Mouse (Mus musculus) testis, postnatal 10 days (tissue): Measurements from ENCODE around the gene Rhag.
A peak's percentile ranks its signal among the peaks of the same experiment; 100 is the strongest.

Experiments used
- DNase-seq: peaks from one replicate; pipeline ENCODE4 v3.0.0; 2021; ENCODE audit warnings: low spot score

Rhag gene

DNA sequence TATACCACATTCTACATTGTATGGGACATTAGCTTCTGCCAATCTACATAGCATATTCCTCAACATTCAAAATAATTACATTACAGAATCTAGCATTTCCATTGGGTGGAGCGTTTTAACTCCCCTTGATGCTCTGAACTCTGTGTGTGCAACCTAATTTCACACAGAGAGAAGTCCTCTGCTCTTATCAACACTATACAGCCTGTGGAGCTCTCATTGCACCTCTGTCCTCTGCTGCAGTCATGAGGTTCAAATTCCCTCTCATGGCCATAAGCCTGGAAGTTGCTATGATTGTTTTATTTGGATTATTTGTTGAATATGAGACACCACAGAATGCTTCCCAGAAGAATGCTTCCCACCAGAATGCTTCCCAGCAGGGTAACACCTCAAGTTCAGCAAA, at the start of gene Rhag:
Gene Rhag (plus strand): TSS at position 193 of the 400 bp plus-strand sequence.
- DNase-seq, result no peak

DNA sequence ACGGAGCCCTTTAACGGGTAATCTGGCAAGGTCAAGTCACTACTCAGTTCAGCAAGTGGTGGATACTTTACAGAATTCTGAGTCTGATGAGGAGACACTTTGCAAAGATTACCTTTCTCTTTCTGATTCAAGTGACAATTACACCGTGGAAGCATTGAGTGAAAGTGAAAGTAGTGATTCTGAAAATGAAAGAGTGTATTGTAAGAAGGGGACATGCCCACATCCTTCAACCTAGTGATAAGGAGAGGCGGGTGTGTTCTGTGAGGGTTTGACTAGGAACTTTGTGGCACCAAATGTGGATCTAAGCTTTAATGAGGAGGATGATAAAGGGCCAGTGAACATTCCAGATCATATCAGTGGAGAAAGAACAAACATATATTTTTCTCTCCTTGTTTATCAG, 47.3 kb upstream of the Rhag start:
- no peak for DNase-seq

DNA sequence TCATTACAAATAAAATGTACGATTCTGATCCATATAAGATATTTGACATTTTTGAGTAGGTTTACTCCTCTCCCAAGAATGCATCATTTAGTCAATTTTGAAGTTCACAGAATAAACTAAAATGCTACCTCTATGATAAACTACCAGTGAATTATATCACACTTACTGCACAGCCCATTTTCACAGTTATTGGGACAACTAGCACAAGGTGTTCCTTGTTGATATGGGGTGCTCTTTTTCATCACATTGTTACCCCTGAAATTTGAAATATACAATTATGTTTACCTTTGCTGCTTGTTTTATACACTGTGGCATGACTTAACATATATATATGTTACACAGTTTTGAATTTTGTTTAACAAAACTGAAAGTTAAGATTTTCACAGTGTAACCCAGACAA, 43.8 kb upstream of the Rhag start:
- no peak for DNase-seq

DNA sequence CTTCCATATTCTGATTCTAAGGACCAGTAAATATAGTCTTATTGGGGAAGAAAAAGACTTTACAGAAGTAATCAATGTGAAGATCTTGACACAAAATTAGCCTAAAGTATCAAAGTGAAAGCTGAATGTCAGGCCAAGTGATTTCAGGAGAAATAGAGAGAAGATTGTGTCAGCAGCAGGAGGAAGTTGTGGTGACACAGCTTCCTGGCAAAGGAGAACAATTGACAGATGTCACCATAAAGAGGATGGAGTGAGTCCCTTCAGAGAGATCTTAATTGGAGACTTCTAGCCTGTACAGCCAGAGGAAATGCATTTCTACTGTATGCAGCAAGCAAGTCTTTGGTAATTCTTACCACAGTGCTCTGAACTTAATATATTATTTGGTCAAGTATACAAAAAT, 21.0 kb upstream of the Rhag start:
- no peak for DNase-seq

DNA sequence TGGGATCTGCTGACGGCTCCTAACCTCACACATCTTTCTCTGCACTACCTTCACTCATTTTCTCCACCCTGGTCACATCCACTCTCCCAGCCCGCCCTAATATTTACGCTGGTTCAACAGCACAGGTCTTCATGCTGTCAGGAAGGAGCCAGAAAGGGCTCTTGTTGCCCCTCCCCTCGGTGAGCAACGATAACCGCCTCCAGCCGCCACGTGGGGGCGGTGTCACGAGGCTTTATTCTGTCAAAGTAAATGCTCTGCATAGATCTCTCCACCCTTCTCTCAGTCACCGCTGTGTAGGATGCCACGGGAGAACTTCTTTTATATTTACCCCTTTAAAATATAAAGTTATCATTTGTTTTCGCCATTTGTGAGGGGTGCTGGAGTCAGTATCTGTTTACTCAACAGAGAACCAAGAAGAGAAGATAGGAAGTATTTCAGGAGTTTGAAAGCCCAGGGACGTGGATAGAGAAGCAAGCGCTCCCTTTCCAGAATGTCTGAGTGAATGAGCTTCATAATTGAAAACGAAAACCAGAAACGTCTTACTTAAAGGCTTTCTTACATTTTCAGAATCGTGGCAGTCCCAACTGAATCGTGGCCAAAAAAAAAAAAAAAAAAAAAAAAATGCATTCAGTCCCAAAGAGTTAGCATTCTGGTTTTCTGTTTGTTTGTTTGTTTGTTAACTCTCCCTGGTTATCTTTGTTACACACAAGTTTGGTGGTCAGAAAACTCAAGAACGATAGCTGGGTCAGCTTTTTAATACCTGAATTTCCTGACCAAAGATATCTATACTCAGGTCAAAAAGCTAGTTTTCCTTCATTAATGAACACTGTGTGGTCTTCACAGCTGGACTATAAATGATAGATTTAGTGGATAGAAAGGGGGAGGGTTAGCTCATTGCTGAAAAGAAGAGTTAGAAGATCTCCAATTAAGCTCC, 16.7 kb upstream of the Rhag start:
- DNase-seq, result peak; percentile 56

DNA sequence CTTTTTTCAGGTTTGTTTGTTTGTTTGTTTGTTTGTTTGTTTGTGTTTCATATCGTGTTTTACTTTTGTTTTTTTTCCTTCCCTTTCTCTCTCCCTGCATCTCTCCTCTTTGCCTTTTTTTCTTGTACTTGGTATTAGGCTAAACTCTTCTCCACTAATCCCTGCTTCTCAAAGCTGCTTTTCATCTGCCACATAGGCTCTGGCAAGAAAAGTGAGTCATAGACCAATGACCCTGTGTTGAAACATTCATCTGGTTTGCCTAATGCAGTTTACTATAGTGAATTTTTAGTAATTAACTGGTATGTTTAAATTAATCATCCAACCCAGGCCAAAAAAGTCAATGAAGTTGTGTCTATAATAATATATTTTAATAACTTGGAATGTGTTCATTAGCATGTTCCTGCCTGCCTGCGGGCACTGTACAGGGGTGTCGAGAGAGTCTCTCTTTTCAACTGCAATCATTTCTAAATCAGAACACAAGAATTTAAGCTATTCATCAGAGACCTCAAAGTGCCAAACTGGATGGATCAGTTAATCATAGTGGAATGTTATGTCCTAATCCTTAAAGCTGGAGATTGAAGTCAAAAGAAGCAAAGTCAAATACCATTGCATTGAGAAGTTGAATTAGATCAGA, 8.1 kb upstream of the Rhag start:
- DNase-seq, result no peak

DNA sequence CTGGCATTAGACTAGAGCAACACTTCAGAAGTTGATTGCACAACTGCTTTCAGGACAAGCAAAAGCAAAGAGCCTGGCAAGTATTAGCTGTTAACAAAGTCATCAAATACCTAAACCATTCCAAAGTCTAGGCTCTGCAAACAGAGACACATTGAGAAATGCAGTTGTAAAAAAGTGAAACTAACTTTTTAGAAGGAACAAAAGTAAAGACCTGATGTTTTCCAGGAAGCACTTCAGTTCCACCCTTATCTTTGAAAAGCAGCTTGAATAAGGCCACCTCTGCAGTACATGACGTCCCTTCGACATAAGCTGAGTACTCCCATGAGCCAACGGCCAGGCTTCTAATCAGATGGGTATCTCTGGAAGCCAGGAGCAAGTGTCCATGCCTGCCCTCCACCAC, 4.4 kb upstream of the Rhag start:
- no peak for DNase-seq

DNA sequence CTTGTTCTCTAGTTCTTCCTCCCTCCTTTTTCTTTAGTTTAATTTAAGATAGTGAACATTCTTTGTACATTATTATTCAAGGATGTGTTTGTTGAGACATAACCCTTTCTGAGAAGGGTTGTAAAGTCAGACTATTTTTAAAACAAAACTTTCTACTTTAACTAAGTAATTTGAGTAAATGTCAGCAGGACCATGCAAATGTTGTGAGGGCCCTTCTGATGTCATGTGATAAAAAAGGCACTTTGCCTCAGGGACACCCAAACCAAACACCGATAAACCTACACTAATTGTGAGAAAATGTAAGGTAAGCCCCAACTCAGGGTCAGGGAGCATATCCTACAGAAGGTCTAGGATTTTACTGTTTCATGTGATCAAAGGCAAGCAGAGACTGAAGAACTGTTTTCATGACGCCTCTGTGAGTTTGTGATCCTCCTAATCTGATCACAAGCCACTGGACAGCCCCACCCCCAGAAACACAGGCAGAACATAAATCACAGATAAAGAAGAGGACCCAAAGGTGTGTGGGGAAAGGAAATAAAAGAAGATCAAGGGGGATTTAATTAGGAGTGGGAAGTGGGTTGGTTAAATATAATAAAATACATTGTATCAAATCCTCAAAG, 3.9 kb upstream of the Rhag start, which contains the start of gene Crisp2:
Gene Crisp2 (minus strand): TSS at position 51 of the 620 bp plus-strand sequence.
- no peak for DNase-seq

DNA sequence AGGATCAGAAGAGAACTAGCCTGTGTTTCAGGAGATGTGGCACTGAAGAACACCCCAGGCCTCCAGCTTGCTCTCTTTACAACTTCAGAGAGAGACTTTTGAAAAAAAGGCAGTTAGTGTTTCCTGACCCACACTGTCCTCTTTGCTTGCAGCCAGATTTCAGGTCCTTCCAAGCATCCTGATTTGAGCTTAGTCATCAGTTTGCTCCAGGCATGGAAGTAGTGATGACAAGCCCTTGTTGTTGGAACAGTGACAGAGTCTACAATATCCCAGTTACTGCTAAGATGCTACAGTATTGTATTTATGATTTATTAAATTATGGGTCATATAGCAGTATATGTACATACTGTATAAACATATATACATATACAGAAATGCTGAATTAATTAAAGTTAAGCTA, 2.9 kb upstream of the Rhag start:
- DNase-seq, result no peak

DNA sequence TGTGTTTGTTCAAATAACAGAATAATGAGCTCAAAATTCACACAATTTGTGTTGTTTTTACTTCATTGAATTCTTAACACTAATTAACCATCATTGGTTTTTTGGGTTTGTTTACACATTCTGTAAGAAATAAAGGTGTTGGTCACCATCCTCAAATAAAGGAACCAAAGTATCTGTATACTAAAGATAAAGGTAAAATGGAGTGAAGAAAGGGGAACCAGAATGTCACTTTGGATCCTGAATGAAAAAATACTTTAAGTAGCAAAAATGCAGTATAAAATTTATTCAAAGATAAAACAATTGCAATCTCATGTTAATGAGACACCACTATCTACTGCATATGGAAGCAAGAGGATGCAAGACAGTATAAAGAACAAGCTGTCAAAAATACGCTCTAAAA, 634 bp downstream of the Rhag start:
- no peak for DNase-seq

DNA sequence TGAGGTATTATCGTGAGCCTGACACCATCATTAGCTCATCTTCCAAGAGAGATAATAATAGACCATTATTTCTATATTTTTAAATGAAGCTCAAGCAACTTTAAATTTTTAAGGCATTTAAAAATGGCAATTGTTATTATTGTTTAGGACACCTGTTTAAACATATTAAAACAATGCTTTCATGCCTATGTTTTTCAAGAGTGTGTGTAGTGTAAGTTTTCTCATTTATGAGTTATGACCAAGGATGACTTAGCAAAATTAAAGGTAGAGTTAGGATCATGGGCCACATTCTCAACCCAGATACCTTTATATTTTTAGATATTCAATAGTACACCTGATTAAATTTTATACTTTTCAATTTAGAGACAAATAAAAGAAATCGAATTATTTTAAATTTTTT, 1.3 kb downstream of the Rhag start:
- DNase-seq, result no peak

DNA sequence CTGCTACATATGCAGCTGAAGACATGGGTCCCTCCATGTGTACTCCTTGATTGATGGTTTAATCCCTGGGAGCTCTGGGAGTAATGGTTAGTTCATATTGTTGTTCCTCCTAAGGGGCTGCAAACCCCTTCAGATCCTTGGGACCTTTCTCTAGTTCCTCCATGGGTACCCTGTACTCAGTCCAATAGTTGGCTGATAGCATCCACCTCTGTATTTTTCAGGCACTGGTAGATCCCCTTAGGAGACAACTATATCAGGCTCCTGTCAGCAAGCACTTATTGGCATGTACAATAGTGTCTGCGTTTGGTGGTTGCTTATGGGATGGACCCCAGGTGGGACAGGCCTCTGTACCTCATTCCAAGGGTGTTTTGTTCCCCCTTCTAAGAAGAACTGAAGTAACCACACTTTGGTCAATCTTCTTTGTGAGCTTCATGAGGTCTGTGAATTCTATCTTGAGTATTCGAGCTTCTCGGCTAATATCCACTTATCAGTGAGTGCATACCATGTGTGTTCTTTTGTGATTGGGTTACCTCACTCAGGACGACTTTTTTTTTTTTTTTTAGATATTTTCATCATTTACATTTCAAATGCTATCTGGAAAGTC, 6.5 kb downstream of the Rhag start:
- DNase-seq, result no peak

DNA sequence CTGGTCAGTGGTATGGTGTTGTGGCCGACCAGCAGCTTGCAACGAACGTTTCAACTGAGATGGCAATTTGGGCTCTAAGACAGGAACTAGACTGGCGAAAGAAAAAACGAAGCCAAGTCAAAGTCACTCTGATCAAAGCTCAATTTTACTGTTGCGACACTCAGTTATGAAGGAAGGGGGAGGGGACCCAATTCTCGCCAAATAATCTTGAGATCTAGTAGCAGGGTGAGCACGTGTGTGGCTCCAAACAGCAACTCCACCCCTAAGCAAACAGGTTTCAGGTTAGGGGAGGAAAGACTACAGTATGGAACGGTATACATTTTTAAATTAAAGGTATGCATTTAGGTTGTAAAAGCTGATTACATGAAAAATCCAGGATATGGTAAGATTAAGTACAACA, 10.6 kb downstream of the Rhag start:
- no peak for DNase-seq

DNA sequence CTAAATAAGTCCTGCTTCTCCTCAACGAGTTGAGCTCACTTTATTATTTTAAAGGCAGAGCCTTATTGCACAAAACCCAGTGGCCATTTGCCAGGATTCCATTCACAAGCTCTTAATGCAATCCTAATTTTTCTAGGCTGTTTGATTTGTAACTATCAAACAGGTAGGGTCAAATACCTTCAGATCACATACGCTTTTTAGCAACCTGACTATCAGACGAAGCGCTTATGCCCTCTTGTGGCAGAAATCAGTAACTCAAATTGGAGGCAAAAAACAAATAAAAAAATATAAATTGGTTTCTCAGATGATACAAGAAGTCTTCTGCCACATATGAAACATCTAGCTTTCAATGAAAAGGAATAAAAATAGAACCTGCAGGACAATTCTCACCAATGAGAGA, 12.9 kb downstream of the Rhag start:
- DNase-seq, result no peak

DNA sequence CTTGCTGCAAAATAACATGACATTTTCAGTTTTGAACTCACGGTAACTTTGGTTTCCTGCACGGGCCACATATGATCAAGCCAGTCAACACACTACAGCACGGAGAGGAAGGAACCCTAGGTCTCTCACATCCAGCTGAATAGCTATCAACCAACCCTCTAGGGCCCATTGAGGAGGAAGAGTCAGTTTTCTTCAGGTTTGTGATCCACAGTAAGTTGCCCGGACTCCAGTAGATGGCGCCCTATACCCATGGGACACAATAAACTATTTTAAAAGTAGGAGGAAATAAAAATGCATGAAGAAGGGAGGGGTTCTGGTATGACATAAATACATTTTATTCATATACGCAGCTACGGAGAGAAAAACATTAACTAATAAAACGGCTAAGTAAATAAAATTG, 13.6 kb downstream of the Rhag start:
- peak; percentile 68 for DNase-seq

DNA sequence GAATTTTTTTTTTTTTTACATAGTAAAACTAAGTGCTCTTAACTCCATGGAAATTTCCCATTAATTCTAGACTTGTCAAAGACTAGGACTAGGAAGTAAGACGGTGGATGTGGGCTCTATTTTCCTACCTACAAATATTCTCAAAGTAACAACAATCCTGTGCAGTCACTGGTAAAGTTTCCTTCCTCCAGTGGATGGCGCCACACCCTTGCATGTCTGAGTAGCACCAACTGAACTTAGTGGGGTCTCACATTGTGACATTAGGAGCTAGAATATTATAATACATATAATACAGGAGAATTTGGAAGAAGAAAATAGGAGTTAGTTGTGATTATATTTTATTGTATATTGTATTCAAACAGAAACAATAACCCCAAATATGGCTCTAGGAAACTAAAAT, 20.9 kb downstream of the Rhag start:
- DNase-seq, result no peak

DNA sequence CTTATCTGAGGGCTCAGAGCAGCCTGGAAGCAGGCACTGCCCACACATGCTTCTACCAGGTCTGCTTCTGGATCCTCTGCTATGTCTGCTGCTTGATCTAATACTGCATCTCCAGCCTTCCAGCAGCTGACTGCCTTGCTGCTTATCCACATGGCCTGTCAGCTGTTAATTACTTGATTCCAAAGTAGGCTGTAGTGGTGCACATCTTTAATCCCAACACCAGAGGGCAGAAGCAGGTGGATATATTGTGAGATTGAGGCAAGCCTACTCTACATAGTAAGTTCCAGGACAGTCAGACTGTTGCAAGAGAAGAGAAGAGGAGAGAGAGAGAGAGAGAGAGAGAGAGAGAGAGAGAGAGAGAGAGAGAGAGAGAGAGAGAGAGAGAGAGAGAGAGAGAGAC, 26.4 kb downstream of the Rhag start:
- no peak for DNase-seq

DNA sequence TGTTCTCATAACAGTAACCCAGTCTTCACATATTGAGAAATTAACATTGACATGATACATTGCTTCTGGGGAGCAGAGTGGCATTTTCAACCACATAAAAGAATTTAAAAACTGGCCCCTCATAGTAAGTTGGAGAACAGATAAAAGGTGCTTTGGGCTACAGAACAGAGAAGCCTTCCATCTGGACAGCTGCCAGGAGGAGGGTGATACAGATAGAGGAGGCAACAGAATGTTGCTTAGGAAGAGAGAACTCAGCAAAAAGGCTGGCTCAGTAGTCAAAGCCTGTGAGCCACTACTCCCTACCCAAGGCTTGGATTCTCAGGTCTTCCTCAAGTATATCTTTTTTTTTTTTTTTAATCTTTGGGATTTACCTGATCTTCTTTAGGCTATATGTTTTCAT, 44.1 kb downstream of the Rhag start:
- peak; percentile 43 for DNase-seq

DNA sequence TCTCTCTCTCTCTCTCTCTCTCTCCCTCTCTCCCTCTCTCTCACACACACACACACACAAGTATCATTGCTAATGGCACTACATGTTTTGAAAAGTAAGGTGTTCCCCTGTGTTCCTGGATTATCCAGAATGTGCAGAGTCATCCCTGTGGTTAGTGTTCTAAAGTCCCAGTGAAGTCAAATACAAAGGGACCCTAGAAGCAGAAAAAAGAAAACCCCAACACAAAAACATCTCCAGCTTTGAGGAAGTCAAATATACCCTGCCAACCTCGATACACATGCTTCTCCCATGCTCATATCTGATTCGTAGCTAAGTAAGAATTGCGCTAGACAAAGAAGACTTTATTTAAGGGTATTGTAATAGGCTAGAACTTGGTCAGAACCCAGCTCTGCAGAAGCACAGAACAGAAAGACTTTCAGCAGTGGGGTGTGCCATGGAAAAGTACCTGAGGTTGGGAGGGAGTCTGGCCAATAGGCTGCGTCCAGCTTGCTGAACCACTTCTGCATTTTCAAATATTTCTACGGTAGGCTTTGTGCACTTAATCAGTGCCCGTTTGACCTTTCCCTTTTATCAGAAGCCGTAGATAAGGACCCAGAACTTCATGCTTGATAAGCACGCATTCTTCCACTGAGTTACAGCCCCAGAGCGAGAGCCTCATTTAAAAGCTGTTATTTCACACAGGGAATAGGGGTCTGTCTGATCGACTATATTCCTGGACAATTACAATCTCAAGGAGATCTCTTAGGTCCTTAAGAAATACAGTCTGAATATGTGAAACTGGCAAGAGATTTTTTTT, 58.2 kb downstream of the Rhag start:
- no peak for DNase-seq

DNA sequence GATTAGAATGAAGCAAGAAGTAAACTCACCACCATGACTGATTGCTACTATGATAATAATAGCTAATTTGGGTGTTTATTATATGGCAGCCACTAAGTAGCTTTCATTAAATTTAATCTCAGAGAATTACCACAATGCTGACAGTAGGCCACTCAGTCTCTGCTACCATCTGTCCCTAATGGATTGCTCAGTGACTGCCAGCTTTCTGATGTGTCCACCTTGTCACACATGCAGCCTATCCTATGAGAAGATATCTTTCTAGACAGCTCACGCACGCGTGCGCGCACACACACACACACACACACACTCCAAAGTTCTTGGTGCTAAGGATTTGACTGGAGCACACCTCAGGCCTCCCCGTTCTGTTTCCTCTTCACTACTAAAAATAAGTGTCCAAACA, 61.7 kb downstream of the Rhag start:
- DNase-seq, result no peak

DNA sequence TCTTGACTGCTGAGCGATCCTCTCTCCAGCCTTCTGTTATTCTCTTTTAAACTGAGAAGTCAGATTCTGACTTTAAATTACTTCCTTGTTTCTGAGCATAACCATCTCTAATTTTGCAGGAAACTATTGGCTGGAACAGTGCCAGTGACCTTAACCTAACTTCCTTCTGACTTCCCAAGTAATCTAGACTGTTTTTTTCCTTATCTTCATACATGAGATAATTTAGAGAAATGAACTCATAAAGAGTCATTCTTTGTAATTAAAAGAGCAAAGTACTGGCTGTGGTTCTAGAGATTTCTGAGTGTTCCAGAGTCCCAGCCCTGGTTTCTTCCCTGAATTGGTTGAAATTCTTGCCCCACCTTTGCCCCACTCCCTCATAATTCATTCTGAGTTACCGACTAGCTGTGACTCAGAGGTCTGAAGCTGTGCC, 62.7 kb downstream of the Rhag start:
- no peak for DNase-seq

DNA sequence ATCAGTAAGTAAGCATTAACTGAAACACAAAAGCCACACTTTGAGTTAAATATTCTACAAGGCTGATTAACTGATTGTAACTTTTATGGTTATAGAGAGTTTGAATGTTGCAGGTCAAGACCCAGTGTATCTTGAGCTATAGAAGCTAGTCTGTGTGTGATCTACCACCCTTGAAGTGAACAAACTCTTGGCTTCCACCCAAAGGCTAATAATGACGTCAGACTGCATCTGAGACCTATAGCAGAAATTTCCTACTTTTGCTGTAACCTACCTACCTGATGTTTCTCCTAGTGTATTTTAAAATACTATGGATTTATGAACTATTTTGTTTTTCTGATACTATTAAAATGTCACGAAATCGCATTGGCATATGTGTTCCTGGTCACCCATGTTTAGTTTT, 63.8 kb downstream of the Rhag start:
- no peak for DNase-seq
